Comparison of ENCODE assay signal across 10 mouse cellular contexts in genomic region chr2:32155614-32156013, GRCm38 (mm10). TPM values are rescaled to one million over a fixed set of nuclear protein-coding genes. Genes with fewer than 3 reads are reported as not detected.
DNase-seq lines count a peak whose midpoint lies in the region; ATAC-seq and TF ChIP-seq lines count a peak whose summit lies in the region.
"Had no signal": no experiment of that assay in that cellular context is flagged by ENCODE, and none has a peak within 500 bp of the region (broad histone marks: within the 10 kb centered on the region; RNA-seq: fewer than 3 reads in every experiment).

No protein-coding gene starts in this region.

- no peaks in the 10 kb centered on the region for H3K27me3 ChIP-seq in forebrain, embryonic 10.5 days (ENCODE audit: poor library complexity, severe bottlenecking)
- no peaks in the 10 kb centered on the region for H3K27me3 ChIP-seq in forebrain, embryonic 14.5 days (replicated peaks; ENCODE audit: control insufficient read depth, insufficient read depth, low read length)
- H3K27me3 ChIP-seq in lung, embryonic 15.5 days = no peaks in the 10 kb centered on the region
- H3K27me3 ChIP-seq in limb, embryonic 14.5 days (ENCODE audit: control insufficient read depth, insufficient read depth, low read length) = no peaks in the 10 kb centered on the region
- H3K27me3 ChIP-seq in neural tube, embryonic 15.5 days (replicated peaks) = no peaks in the 10 kb centered on the region

- H3K36me3 ChIP-seq in forebrain, embryonic 10.5 days (replicated peaks) = peaks cover 26% of the 10 kb centered on the region
- H3K36me3 ChIP-seq in forebrain, embryonic 14.5 days (ENCODE audit: control insufficient read depth, insufficient read depth, low read length) = 0 out of 2 replicates have a peak, but pooled peaks cover 8% of the 10 kb centered on the region
- peaks cover 3% of the 10 kb centered on the region; the same call in 1 of the 2 replicates for H3K36me3 ChIP-seq in lung, embryonic 15.5 days
- H3K36me3 ChIP-seq in limb, embryonic 14.5 days (ENCODE audit: control insufficient read depth, insufficient read depth, low read length) = peaks cover 7% of the 10 kb centered on the region
- no peaks in the 10 kb centered on the region for H3K36me3 ChIP-seq in neural tube, embryonic 15.5 days

- no peak for DNase-seq in forebrain, embryonic 10.5 days (ENCODE audit: extremely low spot score, low spot score)
- DNase-seq in forebrain, embryonic 14.5 days (ENCODE audit: low spot score) = no peak
- DNase-seq in lung, postnatal 10 days = no peak
- no peak for DNase-seq in limb, embryonic 14.5 days (ENCODE audit: low spot score)
- DNase-seq in urinary bladder, adult 2 months (ENCODE audit: low spot score) = no peak
- DNase-seq in gastrocnemius, postnatal 4 days (ENCODE audit: low spot score in 2 of 2) = no peak
- DNase-seq: adrenal gland, adult 8-10 months; gastrocnemius, postnatal 14 days had no signal

- no peak for ATAC-seq in forebrain, embryonic 14.5 days
- no peak for ATAC-seq in lung, embryonic 15.5 days (ENCODE audit: borderline replicate concordance, extremely low read depth, low FRiP score, low TSS enrichment)
- ATAC-seq in limb, embryonic 14.5 days (ENCODE audit: low FRiP score, low read depth) = no peak
- ATAC-seq in neural tube, embryonic 15.5 days (ENCODE audit: low FRiP score) = no peak

- H3K4me1 ChIP-seq in forebrain, embryonic 10.5 days = peaks cover 84% of the 10 kb centered on the region
- peaks cover 62% of the 10 kb centered on the region for H3K4me1 ChIP-seq in forebrain, embryonic 14.5 days (ENCODE audit: control insufficient read depth, insufficient read depth, low read length)
- H3K4me1 ChIP-seq in lung, embryonic 15.5 days = peaks cover 80% of the 10 kb centered on the region
- H3K4me1 ChIP-seq in limb, embryonic 14.5 days (ENCODE audit: control insufficient read depth, insufficient read depth, low read length) = peaks cover 65% of the 10 kb centered on the region
- peaks cover 87% of the 10 kb centered on the region for H3K4me1 ChIP-seq in neural tube, embryonic 15.5 days

- 0 out of 2 replicates have a peak, but pooled peaks cover 4% of the 10 kb centered on the region for H3K9me3 ChIP-seq in forebrain, embryonic 10.5 days
- H3K9me3 ChIP-seq in forebrain, embryonic 14.5 days (replicated peaks; ENCODE audit: control insufficient read depth, low read length) = no peaks in the 10 kb centered on the region
- no peaks in the 10 kb centered on the region for H3K9me3 ChIP-seq in lung, embryonic 15.5 days
- no peaks in the 10 kb centered on the region for H3K9me3 ChIP-seq in limb, embryonic 14.5 days (ENCODE audit: control insufficient read depth, low read length)
- H3K9me3 ChIP-seq in neural tube, embryonic 15.5 days (replicated peaks) = no peaks in the 10 kb centered on the region

- 0 out of 2 replicates have a peak overlapping the region, but pooled peaks have one; percentile 72 for H3K27ac ChIP-seq in forebrain, embryonic 10.5 days
- no peak overlapping the region for H3K27ac ChIP-seq in forebrain, embryonic 14.5 days (ENCODE audit: low read depth, low read length)
- 0 out of 2 replicates have a peak overlapping the region, but pooled peaks have one; percentile 98 for H3K27ac ChIP-seq in lung, embryonic 15.5 days
- 0 out of 2 replicates have a peak overlapping the region, but pooled peaks have one; percentile 8 for H3K27ac ChIP-seq in limb, embryonic 14.5 days (replicated peaks; ENCODE audit: low read depth, low read length)
- H3K27ac ChIP-seq in neural tube, embryonic 15.5 days (replicated peaks) = peak overlapping the region; percentile 20; the same call in 1 of the 2 replicates

- H3K4me2 ChIP-seq in forebrain, embryonic 14.5 days (ENCODE audit: low read length) = no peak overlapping the region
- H3K4me2 ChIP-seq in lung, embryonic 15.5 days = peak overlapping the region; percentile 89
- H3K4me2 ChIP-seq in limb, embryonic 14.5 days (replicated peaks; ENCODE audit: low read depth, low read length, severe bottlenecking) = no peak overlapping the region
- H3K4me2 ChIP-seq in neural tube, embryonic 15.5 days = peak overlapping the region; percentile 95; the same call in 1 of the 2 replicates

- 83% methylated on average over 6 of the region's 6 CpGs for WGBS in forebrain, embryonic 10.5 days
- 76% methylated on average over 6 of the region's 6 CpGs for WGBS in forebrain, embryonic 14.5 days
- WGBS in lung, embryonic 15.5 days = 34% methylated on average over 6 of the region's 6 CpGs
- 44% methylated on average over 6 of the region's 6 CpGs for WGBS in limb, embryonic 14.5 days
- 71% methylated on average over 6 of the region's 6 CpGs for WGBS in neural tube, embryonic 15.5 days

- no peak overlapping the region for H3K4me3 ChIP-seq in forebrain, embryonic 10.5 days
- H3K4me3 ChIP-seq in forebrain, embryonic 14.5 days (ENCODE audit: low read depth, low read length) = no peak overlapping the region
- no peak overlapping the region for H3K4me3 ChIP-seq in lung, embryonic 15.5 days
- H3K4me3 ChIP-seq in limb, embryonic 14.5 days (replicated peaks; ENCODE audit: low read length) = no peak overlapping the region
- no peak overlapping the region for H3K4me3 ChIP-seq in neural tube, embryonic 15.5 days (replicated peaks)

- no peak for TF ChIP-seq POLR2A in limb, embryonic 14.5 days (IDR thresholded peaks at IDR 0.05; ENCODE audit: borderline replicate concordance, extremely low read depth, insufficient read depth, insufficient read length)

- no peak overlapping the region for H3K9ac ChIP-seq in forebrain, embryonic 14.5 days (ENCODE audit: low read length)
- H3K9ac ChIP-seq in lung, embryonic 15.5 days = 0 out of 2 replicates have a peak overlapping the region, but pooled peaks have one; percentile 29
- H3K9ac ChIP-seq in limb, embryonic 14.5 days (ENCODE audit: low read depth, low read length, severe bottlenecking) = peak overlapping the region; percentile 25; the same call in 1 of the 2 replicates
- H3K9ac ChIP-seq in neural tube, embryonic 15.5 days (replicated peaks) = no peak overlapping the region

RNA-seq across cellular contexts. Expression of gene Prrc2b, which starts 4.7 kb away (rescaled TPM):
- 48.2 and 50.1 TPM in 2 replicates for polyA plus RNA-seq in forebrain, embryonic 10.5 days (2016; fragmentation: Nextera tagmentation; extraction: Ambion mirVana)
- polyA plus RNA-seq in forebrain, embryonic 14.5 days (2014; fragmentation: Nextera tagmentation; extraction: Ambion mirVana) = 53.3 and 62.4 TPM in 2 replicates
- 49.5 and 51.7 TPM in 2 replicates for polyA plus RNA-seq in lung, embryonic 15.5 days (2015; fragmentation: Nextera tagmentation; extraction: Ambion mirVana)
- 74.6 and 92.4 TPM in 2 replicates for polyA plus RNA-seq in limb, embryonic 14.5 days (2012; rRNA removed)
- 78.2 and 78.3 TPM in 2 replicates for polyA plus RNA-seq in limb, embryonic 14.5 days (2014; fragmentation: Nextera tagmentation; extraction: Ambion mirVana)
- polyA plus RNA-seq in neural tube, embryonic 15.5 days (2015; fragmentation: Nextera tagmentation; extraction: Ambion mirVana) = 56.6 and 59.9 TPM in 2 replicates
- 34.1 and 53.6 TPM in 2 replicates for polyA plus RNA-seq in urinary bladder, adult 2 months (2012; rRNA removed)
- 100 to 1,000 TPM; 142 to 154 TPM for total RNA-seq in gastrocnemius, postnatal 4 days (2021)

Comparison
In these comparisons a context has a peak if more than half of its experiments do, and no peak if none do; other contexts are left out.
1. H3K4me2 ChIP-seq: peak in lung, embryonic 15.5 days (single experiment) and neural tube, embryonic 15.5 days (single experiment); none in forebrain, embryonic 14.5 days (single experiment) and limb, embryonic 14.5 days (single experiment).
2. H3K9ac ChIP-seq: peak in lung, embryonic 15.5 days (single experiment) and limb, embryonic 14.5 days (single experiment); none in forebrain, embryonic 14.5 days (single experiment) and neural tube, embryonic 15.5 days (single experiment).